Mouse (Mus musculus): ENCODE data around the gene Lrba.

DNA sequence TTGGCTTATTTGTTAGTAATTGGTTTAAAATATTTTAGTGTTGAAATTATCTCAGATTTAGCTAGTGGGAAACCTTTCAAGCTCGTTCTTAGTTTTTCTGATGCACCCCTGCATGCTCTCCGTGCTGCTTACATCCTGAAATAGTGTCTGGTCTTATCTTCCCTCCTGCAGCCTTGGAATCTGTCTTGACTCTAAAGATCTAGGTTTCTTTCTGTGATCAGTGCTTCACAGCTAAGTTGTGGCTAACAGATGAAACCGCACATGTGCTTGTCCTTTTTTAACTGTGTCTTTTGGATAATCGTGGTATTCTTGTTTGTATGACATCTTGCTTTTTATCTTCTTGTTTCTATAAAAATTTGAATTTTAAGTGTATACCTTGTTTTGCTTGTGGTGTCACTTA, 342.8 kb downstream of the Lrba start:
- TF ChIP-seq POLR2A (IDR thresholded peaks at IDR 0.05; ENCODE audit: extremely low read depth, insufficient read depth, low read length) (no peak), CTCF (IDR thresholded peaks at IDR 0.05; ENCODE audit: extremely low read depth, insufficient read depth, low read length) (no peak)
